Mouse (Mus musculus) cortical plate, adult 2 months (tissue): Measurements from ENCODE around the gene Gm17359.

Experiments used
- CTCF ChIP-seq: fragments of 200-500 bp; IDR thresholded peaks from 2 replicates; pipeline ENCODE4 v1.5.1; 2011; ENCODE audit warnings: mild to moderate bottlenecking, control low read depth, low read length; ENCODE audit not compliant: insufficient read depth; ENCODE audit errors: extremely low read depth
- POLR2A ChIP-seq: fragments of 200-500 bp; IDR thresholded peaks from 2 replicates; pipeline ENCODE4 v1.6.1; 2011; ENCODE audit warnings: mild to moderate bottlenecking, low read length, control low read depth; ENCODE audit not compliant: insufficient read depth; ENCODE audit errors: extremely low read depth

DNA sequence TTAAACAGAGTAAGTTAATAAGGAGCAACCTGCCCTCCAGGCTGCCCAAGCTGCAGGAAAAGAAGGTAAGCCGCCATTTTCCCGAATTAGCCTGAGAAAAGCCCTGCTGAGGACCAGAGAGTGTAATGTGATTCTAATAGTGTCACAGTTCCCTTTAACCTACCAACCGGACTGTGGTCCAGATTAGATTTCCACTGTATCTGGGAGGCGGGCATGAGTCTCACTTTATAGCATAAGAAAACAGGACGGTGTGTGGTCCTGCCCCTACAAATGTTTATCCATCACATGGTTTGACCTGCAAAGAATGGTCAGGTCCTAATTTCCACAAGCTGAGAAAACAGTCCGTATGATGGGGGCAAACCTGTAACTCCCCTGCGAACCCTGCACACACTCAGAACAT, 112.9 kb downstream of the Gm17359 start:
- no peak for TF ChIP-seq CTCF
- TF ChIP-seq POLR2A: no peak
